Mouse (Mus musculus) hindbrain, embryonic 10.5 days (tissue): ENCODE measurements around the gene Tsc22d3. TPM values are rescaled to one million over a fixed set of nuclear protein-coding genes. Genes with fewer than 3 reads are reported as not detected.
"Not testable (repeated sequence)": the region's sequence is repeated elsewhere in the genome, so short reads cannot be mapped to it uniquely, and the experiment has no call there.

Experiments used
- DNase-seq: peaks from one replicate; pipeline ENCODE4 v3.0.0-alpha.2; 2017; ENCODE audit warnings: low spot score
- H3K27ac ChIP-seq: fragments of 300-500 bp; sonication (generic); 2 replicates; pipeline ENCODE4 v1.5.1; 2016; ENCODE audit warnings: mild to moderate bottlenecking, moderate library complexity
- H3K27me3 ChIP-seq: fragments of 300-500 bp; sonication (generic); 2 replicates; pipeline ENCODE4 v1.6.1; 2016; ENCODE audit warnings: mild to moderate bottlenecking; ENCODE audit not compliant: poor library complexity, insufficient read depth, severe bottlenecking
- H3K36me3 ChIP-seq: fragments of 300-500 bp; sonication (generic); 2 replicates; pipeline ENCODE4 v1.6.1; 2016; ENCODE audit warnings: mild to moderate bottlenecking, moderate library complexity
- H3K4me1 ChIP-seq: fragments of 300-500 bp; sonication (generic); replicated peaks from 2 replicates; pipeline ENCODE4 v1.6.1; 2016; ENCODE audit warnings: mild to moderate bottlenecking
- H3K4me3 ChIP-seq: fragments of 300-500 bp; sonication (generic); 2 replicates; pipeline ENCODE4 v1.5.1; 2016; ENCODE audit warnings: mild to moderate bottlenecking, moderate library complexity
- H3K9me3 ChIP-seq: fragments of 300-500 bp; sonication (generic); 2 replicates; pipeline ENCODE4 v1.6.1; 2016; ENCODE audit warnings: mild to moderate bottlenecking, moderate library complexity
- WGBS: fragments of 180-500 bp; shearing (Covaris S2); methylation state at CpG from one replicate; pipeline ENCODE4 v1.1.7; 2016; 5-methylcytosine and 5-hydroxymethylcytosine counted together
- polyA plus RNA-seq: library from polyadenylated mRNA; unstranded; fragments of >200 nt; fragmentation: Nextera tagmentation; extraction: Ambion mirVana; gene quantifications from 2 replicates; pipeline ENCODE4 v1.2.1, GENCODE M21; 2016

The Tsc22d3 gene
- polyA plus RNA-seq, 1 experiment from 2014 or later, result 122 TPM

DNA sequence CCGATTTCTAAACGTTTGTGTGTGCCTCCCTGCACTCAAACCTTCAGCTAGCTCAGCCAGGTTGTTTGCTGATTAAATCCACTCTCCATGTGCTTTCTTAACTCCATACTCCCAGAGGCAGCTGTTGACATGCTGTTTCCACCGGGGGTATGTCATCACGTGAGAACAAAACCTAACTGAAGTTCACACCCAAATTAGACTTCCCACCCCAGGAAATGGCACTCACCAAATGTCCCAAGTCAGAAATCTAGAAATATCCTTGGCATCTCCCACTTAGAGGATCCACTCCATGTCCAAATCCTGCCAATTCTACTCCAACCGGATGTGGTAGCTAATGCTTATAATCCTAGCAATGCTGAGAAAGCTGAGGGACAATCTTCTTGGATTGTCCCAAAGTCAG lies 100.2 kb downstream of the Tsc22d3 start:
- H3K27ac ChIP-seq, result no peak overlapping the region
- DNase-seq, result no peak
- peaks cover 54% of the 10 kb centered on the region for H3K27me3 ChIP-seq
- H3K4me3 ChIP-seq, result no peak overlapping the region
- no peaks in the 10 kb centered on the region for H3K36me3 ChIP-seq
- H3K4me1 ChIP-seq, result no peaks in the 10 kb centered on the region; the same call in 1 of the 2 replicates
- WGBS, result 85% methylated on average over 5 of the region's 5 CpGs
- H3K9me3 ChIP-seq, result no peaks in the 10 kb centered on the region

GRCm38 (mm10) chrX:140498431-140498830 lies 102.0 kb downstream of the Tsc22d3 start:
- not testable (repeated sequence) for H3K4me1 ChIP-seq, H3K9me3 ChIP-seq, DNase-seq, H3K27ac ChIP-seq, H3K36me3 ChIP-seq, H3K4me3 ChIP-seq
- 80% methylated on average over 4 of the region's 4 CpGs for WGBS
- H3K27me3 ChIP-seq, result peaks cover 56% of the 10 kb centered on the region

GRCm38 (mm10) chrX:140494170-140494569 lies 106.3 kb downstream of the Tsc22d3 start:
- H3K9me3 ChIP-seq, result no peaks in the 10 kb centered on the region
- H3K27me3 ChIP-seq, result peaks cover 58% of the 10 kb centered on the region
- no peaks in the 10 kb centered on the region for H3K4me1 ChIP-seq
- H3K4me3 ChIP-seq, result no peak overlapping the region
- 89% methylated on average over 6 of the region's 6 CpGs for WGBS
- H3K27ac ChIP-seq, result no peak overlapping the region
- no peak for DNase-seq
- no peaks in the 10 kb centered on the region for H3K36me3 ChIP-seq

DNA sequence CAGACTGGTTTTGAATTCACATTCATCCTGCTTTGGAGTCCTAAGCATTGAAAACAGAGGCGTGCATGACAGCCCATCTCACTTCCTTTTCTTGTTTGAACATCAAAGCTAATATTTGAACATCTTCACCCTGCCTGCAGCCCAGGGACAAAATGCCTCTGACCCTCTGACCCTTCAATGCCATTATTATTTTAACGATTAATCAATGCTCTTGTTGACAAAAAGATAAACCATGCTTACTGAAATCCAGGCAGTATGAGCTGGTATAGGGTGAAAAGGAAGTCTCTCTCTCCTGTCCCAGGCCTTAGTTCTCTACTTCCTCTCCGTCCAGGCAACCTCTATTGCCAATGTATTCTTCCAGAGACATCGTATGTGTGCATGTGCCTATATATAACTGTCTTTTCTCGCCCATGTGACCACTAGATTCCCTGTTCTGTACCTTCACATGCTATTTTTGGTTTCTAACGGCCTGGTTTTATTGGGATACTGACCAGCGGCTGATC lies 106.9 kb downstream of the Tsc22d3 start:
- H3K4me3 ChIP-seq, result no peak overlapping the region
- H3K9me3 ChIP-seq, result no peaks in the 10 kb centered on the region
- H3K27me3 ChIP-seq, result peaks cover 64% of the 10 kb centered on the region
- H3K36me3 ChIP-seq, result no peaks in the 10 kb centered on the region
- no peak overlapping the region for H3K27ac ChIP-seq
- H3K4me1 ChIP-seq, result no peaks in the 10 kb centered on the region
- WGBS, result 68% methylated on average over 7 of the region's 7 CpGs
- no peak for DNase-seq

DNA sequence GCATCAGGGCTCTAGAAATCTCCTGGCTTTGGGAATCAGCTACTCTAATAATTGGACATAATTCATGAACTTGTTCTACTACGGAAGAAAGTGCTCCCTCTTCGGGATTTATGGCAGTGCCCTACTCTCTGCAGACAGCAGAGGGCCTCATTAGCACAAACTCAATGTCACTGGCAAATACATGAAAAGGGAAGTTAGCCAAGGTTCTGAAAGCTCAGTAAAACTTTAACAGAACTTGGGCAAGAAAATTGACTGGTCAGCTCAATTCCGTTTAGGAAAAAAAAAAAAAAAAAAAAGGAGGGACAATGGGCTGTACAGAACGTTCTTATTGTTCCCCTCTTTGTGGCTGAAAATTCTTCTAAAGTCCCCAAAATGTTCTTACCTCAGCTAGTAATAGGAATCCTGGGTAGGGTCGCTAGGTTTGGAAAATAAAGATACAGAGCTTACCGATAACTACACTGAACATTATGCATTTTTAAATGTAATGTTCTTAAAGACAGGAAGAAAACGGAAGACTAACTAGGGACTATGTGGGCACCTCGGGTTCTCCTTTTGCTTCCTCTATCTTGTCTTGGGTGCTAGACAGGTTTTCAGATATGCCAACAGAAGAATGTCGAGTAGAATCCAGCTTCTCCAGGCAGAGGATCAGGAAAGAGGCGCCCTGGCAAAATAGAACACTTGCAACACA lies 108.4 kb downstream of the Tsc22d3 start:
- Histone ChIP-seq H3K27ac (no peak overlapping the region), H3K4me1 (no peaks in the 10 kb centered on the region), H3K4me3 (no peak overlapping the region), H3K9me3 (no peaks in the 10 kb centered on the region), H3K27me3 (peaks cover 62% of the 10 kb centered on the region), H3K36me3 (no peaks in the 10 kb centered on the region)
- DNase-seq, result no peak
- 62% methylated on average over 10 of the region's 10 CpGs for WGBS

DNA sequence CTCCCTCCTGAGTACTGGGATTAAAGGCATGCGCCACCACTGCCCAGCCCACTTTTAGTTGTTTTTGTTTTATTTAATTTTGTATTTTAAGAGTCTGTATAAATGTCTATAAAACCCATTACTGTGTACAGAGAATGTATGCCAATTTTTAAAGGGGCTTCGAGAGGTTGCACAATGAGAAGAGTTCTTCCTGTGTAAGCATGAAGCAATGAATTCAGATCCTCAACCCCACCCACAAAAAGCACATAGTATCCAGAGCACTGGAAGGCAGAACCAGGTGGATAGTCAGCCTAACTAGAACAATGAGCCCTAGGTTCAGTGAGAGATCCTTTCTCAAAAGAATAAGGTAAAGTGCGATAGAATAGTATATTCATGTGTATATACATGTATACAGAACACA lies 110.3 kb downstream of the Tsc22d3 start:
- Histone ChIP-seq H3K4me3 (no peak overlapping the region), H3K9me3 (no peaks in the 10 kb centered on the region), H3K27me3 (peaks cover 60% of the 10 kb centered on the region), H3K36me3 (no peaks in the 10 kb centered on the region), H3K4me1 (no peaks in the 10 kb centered on the region), H3K27ac (no peak overlapping the region)
- 92% methylated on average over 3 of the region's 3 CpGs for WGBS
- no peak for DNase-seq

Other genes starting within 250 kb of the Tsc22d3 start
- gene Prps1, start 144.0 kb downstream of the Tsc22d3 start, polyA plus RNA-seq, result 82.8 and 83.3 TPM in 2 replicates
- 2.1 TPM in 2 replicates for gene Mid2, start 63.9 kb upstream of the Tsc22d3 start, polyA plus RNA-seq
- not detected in 2 replicates for gene Tex13b, start 212.8 kb upstream of the Tsc22d3 start, polyA plus RNA-seq